Mouse (Mus musculus) erythroblast, embryonic 14.5 days (primary cell): ENCODE results near the gene Col9a3.

Experiments used
- GATA1 ChIP-seq: IDR thresholded peaks from 2 replicates; pipeline ENCODE4 v1.6.1; 2012; ENCODE audit warnings: low read length, inconsistent platforms, mixed read lengths
- TAL1 ChIP-seq: IDR thresholded peaks from 3 replicates; pipeline ENCODE4 v1.6.1; 2012; ENCODE audit warnings: low read length, inconsistent platforms, mixed read lengths

DNA sequence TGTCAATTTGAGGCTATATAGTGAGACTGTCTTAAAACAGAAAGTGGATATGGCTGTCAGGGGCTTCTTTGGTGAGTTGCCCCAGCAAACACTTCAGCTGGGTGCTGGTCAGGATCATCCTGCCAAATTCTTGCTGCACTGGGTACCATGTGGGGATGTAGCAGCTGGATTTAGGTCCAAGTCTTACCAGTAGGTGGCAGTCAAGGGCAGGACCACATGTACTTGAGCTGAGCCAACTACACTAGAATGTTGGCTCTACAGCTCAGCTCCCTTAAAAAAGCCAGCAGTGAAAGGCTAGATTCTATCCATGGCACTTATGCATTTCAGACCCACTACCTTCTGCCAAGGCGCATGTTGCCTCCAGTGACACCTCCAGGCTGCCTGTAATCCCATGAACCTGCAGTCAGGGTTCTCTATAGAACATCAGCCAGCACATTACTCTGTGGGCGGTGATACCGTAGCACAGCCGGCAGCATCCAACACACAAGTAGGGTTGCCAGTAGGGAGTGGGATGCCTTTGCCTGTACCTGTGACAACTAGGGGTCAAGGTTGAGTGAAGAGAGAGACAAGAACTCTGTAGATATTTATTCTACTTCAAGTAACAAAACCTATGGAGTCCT lies 59.9 kb downstream of the Col9a3 start:
- TF ChIP-seq TAL1 (no peak), GATA1 (no peak)
